Mouse (Mus musculus) heart, embryonic 13.5 days (tissue): ENCODE results near the gene Phf8. TPM values are rescaled to one million over a fixed set of nuclear protein-coding genes. Genes with fewer than 3 reads are reported as not detected.
"Not testable (repeated sequence)": the region's sequence is repeated elsewhere in the genome, so short reads cannot be mapped to it uniquely, and the experiment has no call there.

ENCODE experiments used
- ATAC-seq: fragments of 200-750 bp; cut with Nextera tagmentation; 2 replicates; pipeline ENCODE4 v1.8.0; 2017; ENCODE audit warnings: moderate TSS enrichment; ENCODE audit not compliant: insufficient number of reproducible peaks, low FRiP score, low TSS enrichment; ENCODE audit errors: extremely low read depth
- H3K27ac ChIP-seq: fragments of 300-500 bp; sonication (generic); replicated peaks from 2 replicates; pipeline ENCODE4 v1.5.1; 2015; ENCODE audit warnings: moderate library complexity, mild to moderate bottlenecking, inconsistent platforms
- H3K27me3 ChIP-seq: fragments of 300-500 bp; sonication (generic); replicated peaks from 2 replicates; pipeline ENCODE4 v1.6.1; 2015; ENCODE audit warnings: mild to moderate bottlenecking, inconsistent platforms
- H3K36me3 ChIP-seq: fragments of 300-500 bp; sonication (generic); 2 replicates; pipeline ENCODE4 v1.6.1; 2015; ENCODE audit warnings: mild to moderate bottlenecking, inconsistent platforms
- H3K4me1 ChIP-seq: fragments of 300-500 bp; sonication (generic); 2 replicates; pipeline ENCODE4 v1.6.1; 2015; ENCODE audit warnings: inconsistent platforms
- H3K4me2 ChIP-seq: fragments of 300-500 bp; sonication (generic); 2 replicates; pipeline ENCODE4 v1.6.1; 2015; ENCODE audit warnings: inconsistent platforms, mild to moderate bottlenecking, moderate library complexity
- H3K4me3 ChIP-seq: fragments of 300-500 bp; sonication (generic); 2 replicates; pipeline ENCODE4 v1.5.1; 2015; ENCODE audit warnings: moderate library complexity, mild to moderate bottlenecking, inconsistent platforms
- H3K9ac ChIP-seq: fragments of 300-500 bp; sonication (generic); 2 replicates; pipeline ENCODE4 v1.6.1; 2015; ENCODE audit warnings: inconsistent platforms, mild to moderate bottlenecking, moderate library complexity
- H3K9me3 ChIP-seq: fragments of 300-500 bp; sonication (generic); 2 replicates; pipeline ENCODE4 v1.6.1; 2016; ENCODE audit warnings: inconsistent platforms
- WGBS: fragments of 180-500 bp; shearing (Covaris S2); methylation state at CpG from one replicate; pipeline ENCODE4 v1.1.7; 2015; ENCODE audit warnings: mixed read lengths; 5-methylcytosine and 5-hydroxymethylcytosine counted together
- polyA plus RNA-seq: library from polyadenylated mRNA; unstranded; fragments of >200 nt; fragmentation: Nextera tagmentation; extraction: Ambion mirVana; gene quantifications from 2 replicates; pipeline ENCODE4 v1.2.1, GENCODE M21; 2015

Phf8 gene
- 11.0 and 11.4 TPM in 2 replicates for polyA plus RNA-seq

- H3K4me2 ChIP-seq, result peak within 1 kb of the TSS; percentile 73
- peaks cover 5% of the 10 kb centered on the region; the same call in 1 of the 2 replicates for H3K36me3 ChIP-seq
- peak; percentile 91 for ATAC-seq
- no peaks in the 10 kb centered on the region for H3K9me3 ChIP-seq
- peak within 1 kb of the TSS; percentile 99 for H3K27ac ChIP-seq
- no peaks in the 10 kb centered on the region for H3K27me3 ChIP-seq
- H3K4me3 ChIP-seq, result peak within 1 kb of the TSS; percentile 67
- H3K4me1 ChIP-seq, result peaks cover 5% of the 10 kb centered on the region; the same call in 1 of the 2 replicates
- H3K9ac ChIP-seq, result peak within 1 kb of the TSS; percentile 88
- 14% methylated on average over 62 of the region's 68 CpGs for WGBS
These were observed at the start of gene Phf8 for GRCm38 (mm10) chrX:151520458-151521322. Phf8 (plus strand) TSS chrX:151520672.

GRCm38 (mm10) chrX:151488128-151488527 lies 32.3 kb upstream of the Phf8 start:
- ATAC-seq, result no peak
- no peak overlapping the region for H3K27ac ChIP-seq
- H3K9me3 ChIP-seq, result no peaks in the 10 kb centered on the region
- H3K27me3 ChIP-seq, result no peaks in the 10 kb centered on the region
- H3K4me3 ChIP-seq, result no peak overlapping the region
- H3K9ac ChIP-seq, result no peak overlapping the region
- no peaks in the 10 kb centered on the region for H3K36me3 ChIP-seq
- 76% methylated on average over 3 of the region's 3 CpGs for WGBS
- no peaks in the 10 kb centered on the region for H3K4me1 ChIP-seq
- H3K4me2 ChIP-seq, result no peak overlapping the region

GRCm38 (mm10) chrX:151493269-151493668 lies 27.2 kb upstream of the Phf8 start:
- H3K4me3 ChIP-seq, ATAC-seq, H3K9ac ChIP-seq, H3K4me1 ChIP-seq, H3K36me3 ChIP-seq, H3K4me2 ChIP-seq, H3K27ac ChIP-seq, H3K9me3 ChIP-seq, H3K27me3 ChIP-seq: not testable (repeated sequence)
- WGBS, result 83% methylated on average over 4 of the region's 4 CpGs

- H3K4me1 ChIP-seq, result no peaks in the 10 kb centered on the region
- 74% methylated on average over 1 of the region's 1 CpGs for WGBS
- H3K4me2 ChIP-seq, result no peak overlapping the region
- no peaks in the 10 kb centered on the region for H3K36me3 ChIP-seq
- ATAC-seq, result no peak
- no peaks in the 10 kb centered on the region for H3K27me3 ChIP-seq
- H3K27ac ChIP-seq, result no peak overlapping the region
- no peak overlapping the region for H3K9ac ChIP-seq
- no peaks in the 10 kb centered on the region for H3K9me3 ChIP-seq
- no peak overlapping the region for H3K4me3 ChIP-seq
These were observed 23.9 kb upstream of the Phf8 start for GRCm38 (mm10) chrX:151496596-151496995.

GRCm38 (mm10) chrX:151508536-151508935 lies 11.9 kb upstream of the Phf8 start:
- Histone ChIP-seq H3K27ac (no peak overlapping the region), H3K4me2 (no peak overlapping the region), H3K36me3 (no peaks in the 10 kb centered on the region), H3K9ac (no peak overlapping the region), H3K9me3 (no peaks in the 10 kb centered on the region), H3K27me3 (no peaks in the 10 kb centered on the region; the same call in 1 of the 2 replicates), H3K4me3 (no peak overlapping the region), H3K4me1 (no peaks in the 10 kb centered on the region)
- no peak for ATAC-seq

GRCm38 (mm10) chrX:151509906-151510305 lies 10.6 kb upstream of the Phf8 start:
- H3K9ac ChIP-seq, result no peak overlapping the region
- H3K4me2 ChIP-seq, result no peak overlapping the region
- no peaks in the 10 kb centered on the region for H3K36me3 ChIP-seq
- H3K4me3 ChIP-seq, result no peak overlapping the region
- no peaks in the 10 kb centered on the region for H3K4me1 ChIP-seq
- WGBS, result 68% methylated on average over 1 of the region's 1 CpGs
- no peaks in the 10 kb centered on the region for H3K9me3 ChIP-seq
- no peak for ATAC-seq
- no peak overlapping the region for H3K27ac ChIP-seq
- H3K27me3 ChIP-seq, result peaks cover 2% of the 10 kb centered on the region; the same call in 1 of the 2 replicates

- Histone ChIP-seq H3K9ac (no peak overlapping the region), H3K27ac (no peak overlapping the region), H3K4me1 (no peaks in the 10 kb centered on the region), H3K4me3 (no peak overlapping the region), H3K36me3 (no peaks in the 10 kb centered on the region), H3K4me2 (no peak overlapping the region), H3K27me3 (peaks cover 3% of the 10 kb centered on the region; the same call in 1 of the 2 replicates), H3K9me3 (no peaks in the 10 kb centered on the region)
- 69% methylated on average over 3 of the region's 3 CpGs for WGBS
- no peak for ATAC-seq
These were observed 7.4 kb upstream of the Phf8 start for GRCm38 (mm10) chrX:151513066-151513465.

- no peak for ATAC-seq
- Histone ChIP-seq H3K27ac (no peak overlapping the region), H3K4me1 (no peaks in the 10 kb centered on the region), H3K36me3 (no peaks in the 10 kb centered on the region), H3K9me3 (no peaks in the 10 kb centered on the region), H3K27me3 (peaks cover 3% of the 10 kb centered on the region; the same call in 1 of the 2 replicates), H3K4me3 (no peak overlapping the region), H3K9ac (no peak overlapping the region), H3K4me2 (no peak overlapping the region)
- 80% methylated on average over 2 of the region's 2 CpGs for WGBS
These were observed 6.8 kb upstream of the Phf8 start for GRCm38 (mm10) chrX:151513694-151514093.

- H3K9me3 ChIP-seq, result no peaks in the 10 kb centered on the region
- H3K36me3 ChIP-seq, result no peaks in the 10 kb centered on the region
- H3K27ac ChIP-seq, result no peak overlapping the region
- peaks cover 3% of the 10 kb centered on the region; the same call in 1 of the 2 replicates for H3K27me3 ChIP-seq
- ATAC-seq, result no peak
- H3K9ac ChIP-seq, result no peak overlapping the region
- peaks cover 5% of the 10 kb centered on the region; the same call in 1 of the 2 replicates for H3K4me1 ChIP-seq
- H3K4me2 ChIP-seq, result no peak overlapping the region
- no peak overlapping the region for H3K4me3 ChIP-seq
- 63% methylated on average over 1 of the region's 1 CpGs for WGBS
These were observed 2.3 kb upstream of the Phf8 start for GRCm38 (mm10) chrX:151518181-151518580.

- H3K36me3 ChIP-seq, result peaks cover 5% of the 10 kb centered on the region; the same call in 1 of the 2 replicates
- H3K27me3 ChIP-seq, result no peaks in the 10 kb centered on the region
- 11% methylated on average over 17 of the region's 17 CpGs for WGBS
- peak overlapping the region; percentile 78 for H3K9ac ChIP-seq
- peak overlapping the region; percentile 58 for H3K4me2 ChIP-seq
- H3K27ac ChIP-seq, result peak overlapping the region; percentile 99
- H3K4me3 ChIP-seq, result peak overlapping the region; percentile 67
- ATAC-seq, result peak; percentile 29; the same call in 1 of the 2 replicates
- peaks cover 5% of the 10 kb centered on the region; the same call in 1 of the 2 replicates for H3K4me1 ChIP-seq
- H3K9me3 ChIP-seq, result no peaks in the 10 kb centered on the region
These were observed 380 bp upstream of the Phf8 start for GRCm38 (mm10) chrX:151520127-151520457.

- Histone ChIP-seq H3K27ac (peak overlapping the region; percentile 99), H3K9ac (peak overlapping the region; percentile 88), H3K4me2 (peak overlapping the region; percentile 73), H3K27me3 (no peaks in the 10 kb centered on the region), H3K4me3 (peak overlapping the region; percentile 67), H3K36me3 (peaks cover 5% of the 10 kb centered on the region; the same call in 1 of the 2 replicates), H3K9me3 (no peaks in the 10 kb centered on the region), H3K4me1 (peaks cover 5% of the 10 kb centered on the region; the same call in 1 of the 2 replicates)
- 11% methylated on average over 25 of the region's 25 CpGs for WGBS
- no peak for ATAC-seq
These were observed 1.5 kb downstream of the Phf8 start for GRCm38 (mm10) chrX:151521786-151522522.
